Mouse (Mus musculus) A20 (cell line): ENCODE measurements around the gene Als2cr12.
"Not testable (repeated sequence)": the region's sequence is repeated elsewhere in the genome, so short reads cannot be mapped to it uniquely, and the experiment has no call there.

Experiments used
- DNase-seq: peaks from one replicate; pipeline ENCODE4 v3.0.0-alpha.2; 2011; ENCODE audit warnings: low read depth, low spot score

Gene Als2cr12

DNA sequence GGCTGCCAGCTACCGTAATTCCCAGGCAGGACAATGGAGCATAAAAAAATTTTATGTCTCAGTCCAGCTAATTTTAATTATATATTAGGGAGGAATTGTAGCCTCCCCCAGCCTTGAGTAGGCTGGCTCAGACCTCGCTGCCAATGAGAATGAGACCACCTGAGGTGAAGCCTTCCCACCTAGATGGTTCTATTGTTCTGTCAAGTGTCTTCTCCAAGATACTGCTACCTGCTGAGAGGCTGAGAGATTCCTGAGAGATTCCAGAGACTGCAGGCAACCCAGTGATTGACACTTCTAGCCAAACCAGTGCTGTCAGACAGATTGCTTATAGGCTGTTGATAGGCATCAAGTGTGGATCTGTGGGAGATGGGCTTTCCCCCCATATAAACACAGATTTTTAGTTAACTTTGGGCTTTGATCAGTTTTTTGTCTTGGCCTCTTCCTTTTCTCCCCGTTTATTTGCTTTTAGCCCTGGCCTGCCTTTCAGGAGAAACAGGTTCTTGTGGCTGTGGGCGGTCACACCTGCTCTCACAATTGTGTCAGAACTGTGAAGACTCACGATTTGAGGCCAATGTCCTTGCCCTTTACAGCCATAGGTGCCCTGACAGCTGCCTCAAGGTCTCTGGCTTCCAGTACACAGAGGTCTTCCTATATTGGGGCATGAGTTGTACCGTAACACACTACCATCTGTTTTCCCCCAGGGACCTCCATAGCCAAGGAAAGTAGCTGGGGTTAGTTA is 5.6 kb downstream of the Als2cr12 start:
- DNase-seq, result no peak

DNA sequence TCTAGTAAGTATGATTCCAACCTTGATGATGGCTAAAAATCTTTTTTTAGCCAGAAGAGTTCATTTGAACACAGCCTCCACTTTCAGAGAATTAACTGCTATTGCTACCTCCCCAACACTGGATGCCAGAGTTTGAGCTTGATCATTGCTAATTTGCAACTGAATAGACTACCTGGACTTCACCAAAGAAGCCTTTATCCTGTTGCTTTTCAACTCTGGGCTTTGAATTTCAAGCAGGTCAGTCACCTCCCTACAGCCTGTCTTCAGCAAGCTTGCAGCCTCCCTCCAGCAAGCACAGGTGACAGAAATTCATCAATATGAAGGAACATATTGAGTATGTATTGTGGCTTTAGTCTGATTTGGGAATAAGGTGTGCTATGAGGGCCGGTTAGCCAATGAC is 6.4 kb downstream of the Als2cr12 start:
- no peak for DNase-seq

DNA sequence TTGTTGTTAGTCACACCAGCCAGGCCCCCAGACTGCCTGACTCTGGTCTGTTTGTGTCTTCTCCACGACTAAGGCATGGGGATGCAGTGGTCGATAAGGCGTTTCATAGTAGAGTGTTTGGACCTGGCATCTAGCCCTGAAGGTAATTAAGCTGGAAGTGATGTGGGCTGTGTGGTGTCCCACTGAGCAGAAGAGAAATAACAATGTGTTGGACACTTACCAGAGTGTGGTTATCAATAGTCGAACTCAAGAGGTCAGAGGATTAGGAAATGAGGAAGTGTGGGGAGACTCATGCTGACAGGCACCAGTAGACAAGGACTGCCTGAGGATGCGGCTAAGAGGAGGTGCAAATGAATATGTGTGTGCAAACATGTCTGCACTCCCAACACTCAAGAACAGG is 17.4 kb downstream of the Als2cr12 start:
- not testable (repeated sequence) for DNase-seq

DNA sequence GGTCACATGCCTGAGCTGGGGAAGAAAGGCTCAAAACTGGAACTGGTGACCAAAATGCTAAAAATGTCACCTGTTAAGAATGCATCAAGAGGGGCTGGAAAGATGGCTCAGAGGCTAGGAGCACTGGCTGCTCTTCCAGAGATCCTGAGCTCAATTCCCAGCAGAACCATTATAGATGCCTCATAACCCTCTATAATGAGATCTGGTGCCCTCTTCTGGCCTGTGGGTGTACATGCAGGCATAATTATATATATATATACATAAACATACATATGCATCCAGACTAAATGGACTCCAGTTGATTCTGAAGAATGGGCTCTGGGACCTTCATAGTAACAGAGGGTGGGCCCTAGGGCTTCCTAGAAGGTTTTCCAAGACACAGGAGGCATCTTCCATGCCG is 18.2 kb downstream of the Als2cr12 start:
- peak; percentile 49 for DNase-seq

DNA sequence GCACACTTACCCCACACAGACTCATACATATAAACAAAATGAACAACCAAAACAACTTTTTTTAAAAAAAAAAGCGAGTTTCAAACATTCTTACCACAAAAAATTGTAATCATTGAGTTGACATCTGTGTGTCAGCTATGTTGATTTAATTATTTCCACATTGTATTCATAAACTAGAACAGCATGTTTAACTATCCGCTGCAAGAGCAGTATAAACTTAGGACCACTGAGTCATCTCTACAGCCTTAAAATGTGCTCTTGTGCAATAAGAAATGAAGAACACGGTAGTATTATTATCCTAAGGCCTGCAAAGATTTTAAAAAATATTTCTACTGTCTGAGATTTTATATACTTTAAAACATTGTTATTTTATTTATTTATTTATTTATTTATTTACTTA is 20.8 kb downstream of the Als2cr12 start:
- DNase-seq, result no peak

DNA sequence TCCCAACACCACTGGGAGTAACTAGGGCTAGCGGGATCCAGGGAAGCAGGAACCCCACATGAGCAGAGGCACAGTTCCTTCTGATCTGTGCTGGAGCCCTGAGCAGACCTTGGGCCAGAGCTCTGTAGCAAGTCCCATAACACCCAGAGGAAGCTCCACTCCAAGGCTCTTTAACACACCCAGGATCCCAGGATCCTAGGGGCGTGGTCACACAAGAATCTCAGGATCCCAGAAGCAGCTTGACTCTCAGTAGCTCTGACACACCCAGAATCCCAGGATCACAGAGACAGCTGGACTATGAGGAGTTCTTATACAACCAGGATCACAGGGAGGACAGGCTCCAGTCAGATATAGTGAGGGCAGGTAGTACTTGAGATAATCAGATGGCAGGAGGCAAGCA is 23.7 kb downstream of the Als2cr12 start:
- DNase-seq, result no peak

DNA sequence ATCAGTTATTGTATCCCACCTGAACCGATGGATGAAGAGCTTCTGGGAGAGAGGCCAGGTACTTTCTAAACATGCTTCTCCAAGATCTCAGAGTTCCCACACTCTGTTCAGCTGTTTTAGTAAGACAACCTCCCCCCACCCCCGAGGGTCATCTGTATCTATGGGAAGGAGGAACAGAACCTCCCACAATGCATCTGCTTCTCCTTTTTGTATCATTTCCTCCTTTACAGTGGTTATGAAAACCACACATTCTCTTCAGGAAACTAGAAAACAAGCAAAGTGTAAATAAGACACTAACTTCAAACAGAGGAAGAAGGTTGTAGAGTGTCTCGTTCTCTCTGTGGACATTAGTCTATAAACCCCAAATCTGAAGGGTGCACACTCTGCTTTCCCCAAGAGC is 26.2 kb downstream of the Als2cr12 start:
- not testable (repeated sequence) for DNase-seq

DNA sequence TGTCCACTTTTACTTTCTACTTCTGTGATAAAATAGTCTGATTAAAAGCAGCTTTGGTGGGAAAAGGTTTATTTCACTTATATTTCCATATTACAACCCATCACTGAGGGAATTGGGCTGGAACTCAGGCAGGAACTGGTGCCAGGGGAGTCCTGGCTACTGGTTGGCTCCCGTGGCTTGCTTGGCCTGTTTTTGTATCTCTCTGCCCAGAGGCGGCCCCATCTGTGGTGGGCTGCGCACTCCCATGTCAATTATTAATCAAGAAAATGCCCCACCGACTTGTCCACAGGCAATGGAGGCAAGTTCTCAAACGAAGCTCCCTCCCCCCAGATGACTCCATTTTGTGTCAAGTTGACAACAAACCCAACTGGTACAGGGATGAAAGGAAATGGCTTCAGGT is 27.6 kb downstream of the Als2cr12 start:
- no peak for DNase-seq

DNA sequence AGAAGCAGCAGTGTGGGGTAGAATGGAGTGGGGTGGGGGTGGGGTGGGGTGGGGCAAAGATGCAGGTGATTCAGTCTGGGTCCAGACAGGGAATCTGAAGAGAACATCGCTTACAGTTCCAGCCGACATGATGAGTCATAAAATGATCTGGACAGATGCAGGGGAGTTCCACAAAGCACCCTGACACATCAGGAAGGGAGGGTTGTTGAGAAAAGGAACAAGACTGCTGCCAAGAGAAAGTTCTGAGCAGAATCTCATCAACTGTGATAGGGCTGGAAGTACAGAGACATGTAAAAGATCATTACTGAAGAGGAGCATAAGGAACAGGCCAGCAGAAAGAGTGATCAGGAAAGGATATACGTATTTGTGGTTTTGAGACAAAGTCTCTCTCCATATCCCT is 32.4 kb downstream of the Als2cr12 start:
- DNase-seq, result not testable (repeated sequence)

DNA sequence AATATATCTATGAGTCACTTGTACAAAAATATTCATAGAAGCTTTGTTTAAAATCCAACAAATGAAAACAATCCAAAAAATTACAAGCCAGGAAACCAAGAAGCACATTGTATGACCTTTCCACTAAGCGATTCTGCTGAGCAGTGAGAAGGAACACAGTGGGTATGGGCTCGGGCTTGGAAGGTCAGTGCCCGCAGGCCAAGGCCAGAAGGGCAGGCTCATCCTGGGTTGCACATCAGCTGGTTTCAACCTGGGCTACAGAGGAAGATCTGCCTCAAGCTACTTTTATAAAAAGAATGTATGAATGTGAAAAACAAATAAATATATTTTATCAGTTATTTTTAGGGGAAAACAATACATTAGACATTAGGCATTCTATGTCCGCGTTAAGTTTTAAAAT is 33.1 kb downstream of the Als2cr12 start:
- not testable (repeated sequence) for DNase-seq

DNA sequence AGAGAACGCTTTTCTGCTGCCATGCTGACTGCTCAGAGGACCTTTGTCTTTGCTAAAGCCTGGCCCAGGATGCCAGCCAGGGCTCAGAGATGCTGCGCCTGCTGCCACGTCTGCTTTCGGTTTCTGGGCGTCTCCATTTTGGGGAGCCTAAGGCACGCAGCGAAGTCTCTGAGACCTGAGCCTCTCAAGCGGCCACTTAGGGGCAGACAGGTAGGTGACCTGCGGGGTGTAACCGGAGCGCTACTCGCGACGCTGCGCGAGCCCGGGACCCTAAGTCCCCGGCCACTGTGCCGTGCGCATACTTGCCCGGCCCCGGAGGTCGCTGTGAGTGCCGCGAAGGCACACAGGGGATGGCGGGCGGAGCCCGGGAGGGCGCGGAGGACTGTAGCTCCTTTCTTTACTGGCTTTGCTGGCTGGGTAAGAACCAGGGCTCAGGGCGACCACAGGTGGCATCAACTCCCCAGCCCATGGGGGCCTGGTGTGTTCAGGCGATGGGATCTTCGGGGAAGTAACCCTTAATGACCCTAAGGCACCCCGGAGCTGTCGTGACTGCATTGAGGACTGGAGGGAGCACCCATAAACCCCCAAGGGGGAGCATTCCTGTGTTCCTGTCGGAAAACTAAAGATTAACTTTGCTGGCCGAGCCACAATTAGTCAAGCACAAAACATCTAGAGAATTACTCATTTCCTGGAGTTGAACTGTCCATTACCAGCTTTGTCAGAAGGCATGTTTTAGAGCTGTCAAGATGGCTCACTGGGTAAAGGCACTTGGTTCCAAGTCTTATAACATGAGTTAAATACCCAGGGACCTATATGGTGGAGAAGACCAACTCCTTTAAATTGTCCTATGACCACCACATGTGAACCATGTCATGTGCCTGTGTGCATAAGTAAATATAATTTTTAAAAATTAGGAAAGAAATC is 43.0 kb downstream of the Als2cr12 start:
- peak; percentile 86 for DNase-seq

DNA sequence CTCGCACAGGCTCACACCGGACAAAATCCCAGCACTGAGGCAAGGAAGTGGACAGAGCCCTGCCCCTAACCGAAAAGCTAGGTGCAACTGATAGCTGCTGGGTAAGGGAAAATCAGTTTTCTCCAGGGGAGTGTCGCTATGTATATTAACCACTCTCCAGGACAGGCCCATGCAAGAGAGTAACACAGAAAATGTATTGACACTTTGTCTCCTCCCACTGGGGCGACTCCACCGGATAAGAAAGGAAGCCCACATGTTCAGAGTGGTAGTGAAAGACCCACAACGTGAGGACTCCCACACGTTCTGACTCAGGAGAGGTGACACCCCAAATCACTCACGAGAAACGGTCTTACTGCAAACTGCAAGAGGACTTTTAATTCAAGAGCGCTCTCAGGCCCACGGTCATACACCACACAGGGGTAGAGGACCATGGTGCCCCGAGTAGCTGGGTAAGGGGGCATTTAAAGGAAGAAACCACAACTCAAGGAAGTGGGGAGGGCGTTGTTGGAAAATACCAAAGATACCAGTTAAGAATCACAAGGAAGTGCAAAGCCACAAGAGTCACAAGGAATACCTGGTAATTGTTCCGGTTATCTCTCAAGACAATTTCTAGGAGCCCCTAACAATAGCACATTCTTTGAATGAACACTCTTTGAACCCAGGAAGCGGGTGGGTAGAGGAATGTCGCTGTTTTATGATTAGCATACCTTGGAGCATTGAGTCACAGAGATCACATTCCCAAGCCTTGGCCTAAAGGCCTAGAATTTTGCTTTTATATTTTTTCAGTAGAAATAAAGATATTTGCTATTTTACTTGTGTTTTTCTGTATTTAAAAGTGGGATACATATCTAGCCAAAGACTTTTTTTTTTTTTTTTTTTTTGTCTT is 44.0 kb downstream of the Als2cr12 start:
- DNase-seq, result peak; percentile 21

DNA sequence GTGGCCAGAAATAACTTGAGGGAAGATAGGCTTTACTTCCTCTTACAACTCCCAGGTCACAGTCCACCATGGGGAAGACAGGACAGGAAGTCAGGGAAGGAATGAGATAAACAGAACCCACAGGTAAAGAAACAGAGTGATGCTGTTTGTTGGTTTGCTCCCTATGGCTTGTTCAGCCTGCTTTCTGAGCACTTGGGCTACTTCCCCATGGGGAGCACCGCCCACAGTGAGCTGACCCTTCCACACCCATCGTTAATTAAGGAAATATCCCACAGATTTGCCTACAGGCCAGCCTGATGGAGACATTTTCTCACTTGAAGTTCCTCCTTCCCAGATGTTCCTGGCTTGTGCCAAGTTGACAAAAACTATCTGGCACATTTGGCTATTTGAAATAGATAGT is 66.9 kb downstream of the Als2cr12 start:
- DNase-seq, result not testable (repeated sequence)

DNA sequence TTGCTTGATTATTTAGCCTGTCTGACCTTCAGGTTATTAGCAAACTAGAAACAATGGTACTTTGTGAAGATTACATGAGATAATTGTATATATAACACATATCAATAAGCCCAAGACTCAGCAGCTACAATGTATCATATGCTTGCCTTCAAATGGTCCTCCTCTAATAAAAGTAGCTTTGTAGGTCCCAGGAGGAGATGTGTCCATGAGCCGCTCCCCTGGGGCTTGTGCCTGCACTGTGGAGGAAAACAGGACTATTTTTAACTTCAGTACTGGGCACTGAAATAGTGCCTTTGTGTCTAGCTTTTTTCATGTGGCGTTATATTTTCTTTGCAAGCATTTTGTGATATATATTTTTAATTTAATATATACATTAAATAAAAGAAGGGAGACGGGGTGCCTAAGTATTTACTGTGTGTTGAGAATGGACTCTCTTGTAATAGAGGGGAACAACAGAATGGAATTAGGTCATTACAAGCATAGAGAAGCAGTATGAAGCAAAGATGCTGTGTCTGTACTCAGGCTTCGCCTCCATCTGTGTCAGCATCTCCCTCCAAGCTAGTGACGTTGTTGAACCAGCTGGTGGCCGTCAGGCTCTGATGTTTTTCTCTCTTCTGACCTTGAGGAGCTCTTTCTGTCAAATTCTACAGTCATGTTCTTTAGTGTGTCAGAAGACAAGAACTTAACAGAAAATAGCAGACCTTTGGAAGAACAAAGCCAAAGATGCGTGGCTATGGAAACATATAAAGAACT is 73.6 kb downstream of the Als2cr12 start:
- no peak for DNase-seq

DNA sequence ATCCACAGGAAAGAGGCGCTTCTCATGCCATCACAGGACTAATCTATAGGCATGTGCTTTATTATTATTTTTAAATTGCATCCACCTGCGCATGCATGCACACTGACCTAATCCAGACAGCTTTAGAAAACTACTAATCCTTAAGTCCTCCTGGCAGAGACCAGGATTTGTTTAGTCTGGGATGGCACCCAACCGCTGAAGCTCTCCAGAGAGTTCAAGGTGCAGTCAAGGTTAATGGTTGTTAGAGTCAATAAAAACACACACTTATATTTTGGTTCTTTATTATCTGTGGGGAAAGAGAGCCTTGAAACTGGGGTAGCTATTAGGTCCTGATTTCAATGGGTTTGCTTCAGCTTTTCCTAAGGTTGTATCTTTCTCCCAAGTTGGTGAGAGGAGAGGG is 74.5 kb downstream of the Als2cr12 start:
- no peak for DNase-seq

DNA sequence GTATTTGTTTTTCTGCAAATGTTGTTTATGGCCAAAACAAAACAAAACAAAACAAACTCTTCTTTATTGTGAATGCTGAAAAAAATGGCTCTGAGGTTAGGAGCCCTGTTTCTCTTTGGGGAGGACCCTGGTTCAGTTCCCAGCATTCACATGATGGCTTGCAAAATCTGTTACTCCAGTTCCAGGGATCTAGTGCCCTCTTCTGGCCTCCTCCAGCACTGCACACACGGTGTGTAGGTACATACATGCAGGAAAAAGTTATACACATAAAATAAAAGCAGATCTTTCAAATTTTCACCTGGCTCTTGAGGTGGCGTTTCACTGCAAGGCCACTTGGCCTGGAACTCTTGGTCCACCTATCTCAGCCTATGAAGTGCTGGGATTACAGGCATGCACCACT is 77.0 kb downstream of the Als2cr12 start:
- no peak for DNase-seq

DNA sequence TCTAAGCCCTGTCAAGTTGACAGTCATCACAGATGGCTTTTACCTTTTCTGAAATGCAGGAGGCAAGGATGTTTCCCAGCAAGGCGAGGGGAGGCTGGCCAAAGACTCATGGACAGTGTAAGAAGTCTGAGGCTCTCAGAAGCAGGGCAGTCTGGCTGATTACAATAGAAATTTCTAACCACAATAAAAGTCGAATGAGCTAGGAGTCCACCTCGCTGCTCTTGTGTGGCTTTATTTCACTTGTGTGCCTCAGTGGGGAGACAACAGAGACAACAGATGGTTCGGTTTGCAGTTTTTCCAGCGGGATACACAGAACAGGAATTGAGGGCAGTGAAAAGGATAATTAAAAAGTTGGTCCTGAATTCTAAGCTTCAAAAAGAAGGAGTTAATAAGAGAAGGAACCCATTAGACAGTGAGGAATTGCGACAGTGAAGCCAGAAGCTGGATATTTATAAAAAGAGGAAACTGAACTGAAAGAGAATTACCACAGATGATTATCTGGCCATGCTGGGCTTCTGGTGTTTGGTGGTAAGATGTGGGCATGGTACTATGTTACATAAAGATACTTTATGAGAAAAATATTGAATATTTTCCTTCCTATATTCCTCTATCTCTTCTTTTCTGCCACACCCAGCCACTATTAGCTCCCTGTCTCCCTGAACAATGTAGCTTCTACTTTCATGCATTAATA is 77.7 kb downstream of the Als2cr12 start:
- peak; percentile 45 for DNase-seq

DNA sequence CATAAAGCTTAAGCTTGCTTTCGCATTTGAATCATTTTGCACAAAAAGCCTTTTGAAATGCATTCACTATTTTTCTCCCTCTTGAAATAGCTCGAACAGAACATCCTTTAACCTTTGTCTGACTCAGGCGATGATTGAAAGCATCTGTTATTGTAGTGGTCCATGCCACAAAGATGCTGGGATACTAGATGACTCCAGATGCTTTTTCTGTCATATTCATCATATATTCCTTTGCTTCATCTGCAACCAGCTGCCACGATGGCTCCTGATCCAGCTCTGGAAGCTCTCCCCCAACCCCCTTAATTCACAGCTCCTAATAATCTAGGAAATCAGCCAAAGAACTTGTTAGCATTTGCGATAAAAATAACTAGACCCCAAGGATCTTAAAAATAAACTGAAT is 78.7 kb downstream of the Als2cr12 start:
- no peak for DNase-seq

DNA sequence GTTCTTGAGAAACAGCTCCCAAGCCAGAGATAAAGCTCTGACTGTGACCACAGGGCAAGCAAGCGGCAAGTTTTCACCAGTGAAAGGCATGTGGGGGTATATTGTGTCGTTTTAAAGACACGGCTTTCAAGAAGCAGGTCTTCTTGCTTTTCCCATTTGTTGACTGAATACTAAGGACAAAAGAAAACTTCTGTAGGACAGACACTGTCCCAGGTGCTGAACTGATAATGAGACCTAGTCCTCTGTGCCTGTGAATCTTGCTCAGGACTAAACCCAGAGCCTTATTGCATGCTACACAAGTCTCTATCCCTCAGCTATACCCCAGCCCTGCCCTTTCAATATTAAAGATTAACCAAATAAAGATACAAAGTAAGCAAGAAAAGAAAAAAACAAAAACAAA is 79.6 kb downstream of the Als2cr12 start:
- DNase-seq, result no peak

DNA sequence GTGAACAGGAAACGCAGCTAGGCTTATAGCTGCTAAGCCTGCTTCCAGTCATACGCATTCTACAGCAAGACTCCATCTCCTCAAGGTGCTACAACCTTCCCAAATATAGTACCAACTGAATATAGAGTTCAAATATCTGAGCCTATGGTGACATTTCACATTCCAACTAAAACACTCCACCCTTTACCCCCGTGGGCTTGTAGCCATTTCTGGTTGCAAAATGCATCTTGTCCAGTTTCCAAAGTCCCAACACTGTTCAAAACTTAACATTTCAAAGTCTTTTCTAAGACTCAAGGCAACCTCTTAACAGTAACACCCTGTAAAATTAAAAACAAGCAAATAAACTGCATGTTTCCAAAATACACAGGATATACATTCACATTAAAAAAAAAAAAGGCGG is 80.6 kb downstream of the Als2cr12 start:
- no peak for DNase-seq

DNA sequence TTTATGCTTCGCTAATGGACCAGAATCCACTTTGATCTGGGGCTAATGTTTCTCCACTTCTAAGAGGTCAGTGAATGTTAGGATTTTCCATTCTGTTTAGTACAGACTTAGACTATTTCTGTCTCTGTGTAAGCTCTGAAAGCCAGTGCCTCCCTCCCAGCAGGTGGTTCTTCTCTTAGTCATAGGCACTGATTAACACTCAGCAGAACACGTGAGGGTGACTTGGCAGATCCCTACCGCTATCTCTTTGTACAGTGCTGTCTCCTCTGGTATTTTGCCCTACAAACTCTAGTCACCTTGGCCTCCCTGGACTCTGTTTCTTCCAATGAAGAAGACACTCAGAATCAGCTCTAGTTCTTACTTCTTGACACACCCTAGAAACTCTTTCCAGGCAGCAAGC is 81.4 kb downstream of the Als2cr12 start:
- no peak for DNase-seq
